Mouse (Mus musculus) brain, embryonic 14.5 days (tissue): ENCODE measurements around the gene Fblim1. TPM values are rescaled to one million over a fixed set of nuclear protein-coding genes. Genes with fewer than 3 reads are reported as not detected.
"Not testable (repeated sequence)": the region's sequence is repeated elsewhere in the genome, so short reads cannot be mapped to it uniquely, and the experiment has no call there.

Experiments
- DNase-seq: peaks from one replicate; pipeline ENCODE4 v3.0.0-alpha.2; 2011; ENCODE audit warnings: low read depth
- CTCF ChIP-seq: fragments of 200-500 bp; IDR thresholded peaks from 2 replicates; pipeline ENCODE4 v1.5.1; 2012; ENCODE audit warnings: inconsistent platforms, mild to moderate bottlenecking, moderate library complexity, borderline replicate concordance; ENCODE audit not compliant: insufficient read depth, insufficient read length; ENCODE audit errors: extremely low read depth
- POLR2A ChIP-seq: fragments of 200-500 bp; IDR thresholded peaks from 2 replicates; pipeline ENCODE4 v1.6.1; 2012; ENCODE audit warnings: mild to moderate bottlenecking, inconsistent platforms, borderline replicate concordance; ENCODE audit not compliant: poor library complexity, insufficient read depth, insufficient read length, severe bottlenecking; ENCODE audit errors: extremely low read depth
- polyA plus RNA-seq: library from polyadenylated mRNA; depleted of rRNA; stranded (reverse); fragments of >200 nt; gene quantifications from 2 replicates; pipeline ENCODE4 v1.2.3, GENCODE M21; 2012

Fblim1 gene
- polyA plus RNA-seq, 1 experiment: 50.7 TPM

GRCm38 (mm10) chr4:141574789-141575702, 30.9 kb downstream of the Fblim1 start:
- TF ChIP-seq CTCF: peak; percentile 98
- no peak for TF ChIP-seq POLR2A
- DNase-seq: peak; percentile 87

- no peak for DNase-seq
- TF ChIP-seq POLR2A (no peak), CTCF (no peak)
Observed at GRCm38 (mm10) chr4:141573359-141573966, 32.4 kb downstream of the Fblim1 start.

GRCm38 (mm10) chr4:141572668-141573358, 33.1 kb downstream of the Fblim1 start:
- no peak for DNase-seq
- TF ChIP-seq CTCF: no peak
- no peak for TF ChIP-seq POLR2A

DNA sequence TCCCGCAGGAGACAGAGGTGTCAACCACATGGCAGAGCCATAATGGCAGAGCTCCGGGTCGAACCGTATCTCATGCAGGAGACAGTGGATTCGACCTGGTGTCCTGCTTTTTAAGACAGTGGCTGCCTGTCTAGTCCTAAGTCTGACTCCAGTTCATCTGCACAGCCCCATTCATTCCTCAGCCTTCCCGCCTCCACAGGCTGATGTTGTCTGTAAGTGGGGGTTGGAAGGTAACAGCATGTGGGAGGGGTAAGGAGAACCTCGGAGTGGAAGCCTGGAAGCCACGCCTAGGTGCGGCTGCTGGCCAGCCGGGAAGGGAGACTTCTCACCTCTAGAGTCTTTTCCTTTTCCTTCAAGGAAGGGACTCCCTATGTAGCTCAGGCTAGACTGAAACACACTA, 34.0 kb downstream of the Fblim1 start:
- TF ChIP-seq POLR2A: no peak
- TF ChIP-seq CTCF: no peak
- no peak for DNase-seq

DNA sequence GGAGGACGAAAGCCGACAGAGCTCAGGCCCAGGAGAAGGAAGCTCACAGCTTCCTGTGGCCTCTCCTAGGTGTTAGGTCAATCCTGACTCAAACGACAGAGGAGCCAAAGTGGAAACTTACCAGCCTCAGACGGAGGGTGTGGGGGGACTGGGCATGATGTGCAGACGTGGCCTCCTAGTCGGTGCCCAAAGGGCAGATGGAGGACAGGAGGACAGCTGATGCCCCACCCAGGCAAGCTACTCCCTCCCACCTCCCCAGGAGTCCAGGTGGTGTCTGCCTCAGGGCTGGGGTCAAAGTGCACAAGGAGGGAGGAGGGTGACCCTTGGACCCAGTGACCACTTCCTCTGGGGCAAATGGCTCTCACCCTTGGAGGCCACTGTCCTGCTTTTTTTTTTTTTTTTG, 34.6 kb downstream of the Fblim1 start:
- no peak for DNase-seq
- TF ChIP-seq POLR2A (no peak), CTCF (no peak)

GRCm38 (mm10) chr4:141570821-141571220, 35.1 kb downstream of the Fblim1 start:
- DNase-seq: no peak

DNA sequence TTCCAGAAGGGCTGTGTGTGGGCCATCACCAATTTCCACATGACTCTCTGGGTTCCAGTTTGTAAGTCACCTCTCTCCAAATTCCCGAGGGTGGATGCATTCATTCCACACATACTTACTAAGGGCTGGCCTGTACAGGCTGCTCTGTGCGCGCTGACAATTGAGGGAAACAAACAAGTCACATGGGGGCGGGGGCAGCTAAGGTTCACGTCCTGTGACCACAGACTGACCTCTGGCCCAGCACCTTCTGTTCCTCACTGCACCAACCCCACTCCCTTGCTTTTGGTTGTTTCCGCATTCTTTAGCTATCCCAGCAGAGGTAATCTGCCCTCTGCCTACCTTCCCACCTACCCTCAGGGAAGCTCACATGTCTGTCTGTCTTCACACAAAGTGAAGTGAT, 35.9 kb downstream of the Fblim1 start:
- DNase-seq: no peak
- TF ChIP-seq CTCF (no peak), POLR2A (no peak)

More at GRCm38 (mm10) chr4:141570821-141571220, 35.1 kb downstream of the Fblim1 start:
- TF ChIP-seq CTCF: no peak
- TF ChIP-seq POLR2A: no peak

GRCm38 (mm10) chr4:141568966-141569365, 36.9 kb downstream of the Fblim1 start:
- no peak for DNase-seq
- TF ChIP-seq POLR2A (no peak), CTCF (no peak)

GRCm38 (mm10) chr4:141567174-141567573, 38.7 kb downstream of the Fblim1 start:
- DNase-seq: not testable (repeated sequence)

GRCm38 (mm10) chr4:141566187-141566586, 39.7 kb downstream of the Fblim1 start:
- no peak for DNase-seq
- TF ChIP-seq CTCF (no peak), POLR2A (no peak)

DNA sequence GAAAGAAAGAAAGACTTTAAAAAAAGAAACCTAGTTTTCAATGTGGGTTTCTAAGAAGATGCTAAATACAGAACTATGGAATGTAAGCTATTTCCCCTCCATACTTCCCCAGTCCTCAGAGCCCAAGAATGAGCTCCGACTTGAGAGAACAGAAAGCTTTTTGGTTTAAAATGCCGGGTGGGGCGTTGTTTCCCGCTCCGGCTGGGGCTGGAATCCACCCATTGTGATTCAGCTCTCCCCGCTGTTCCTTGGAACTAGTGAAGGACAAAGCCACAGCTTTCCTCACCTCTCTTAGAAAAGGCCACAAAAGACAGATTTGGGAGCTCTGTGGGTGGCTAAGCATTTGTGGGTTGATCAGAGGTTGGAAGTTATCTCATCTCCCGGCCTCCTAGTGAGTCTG, 40.6 kb downstream of the Fblim1 start:
- TF ChIP-seq POLR2A: no peak
- peak; percentile 17 for DNase-seq
